Mouse (Mus musculus): ENCODE measurements around the gene Mindy3. TPM values are rescaled to one million over a fixed set of nuclear protein-coding genes. Genes with fewer than 3 reads are reported as not detected.

Gene Mindy3
- 9.3 TPM for polyA plus RNA-seq (2015; fragmentation: Illumina TruSeq; extraction: RNeasy Lipid Tissue Mini Kit (QIAGEN cat#74804); ENCODE audit: insufficient read depth, low read depth, low replicate concordance)

GRCm38 (mm10) chr2:12419262-12419655, at the start of gene Mindy3:
Gene Mindy3 (minus strand): TSS chr2:12419470.

GRCm38 (mm10) chr2:12301431-12302170, 117.7 kb downstream of the Mindy3 start, which contains the start of gene Itga8:
Gene Itga8 (minus strand): TSS chr2:12301922.

Other genes with a start within 250 kb of the Mindy3 start
- 1.8 TPM for gene Itga8, start 117.5 kb downstream of the Mindy3 start, polyA plus RNA-seq (2015; fragmentation: Illumina TruSeq; extraction: RNeasy Lipid Tissue Mini Kit (QIAGEN cat#74804); ENCODE audit: insufficient read depth, low read depth, low replicate concordance)